Mouse (Mus musculus) adrenal gland, postnatal 0 days (tissue): ENCODE results near the gene Tdg. TPM values are rescaled to one million over a fixed set of nuclear protein-coding genes. Genes with fewer than 3 reads are reported as not detected.

Experiments used
- polyA plus RNA-seq: library from polyadenylated mRNA; unstranded; fragments of >200 nt; fragmentation: Nextera tagmentation; extraction: Ambion mirVana; gene quantifications from 2 replicates; pipeline ENCODE4 v1.2.1, GENCODE M21; 2015

Tdg gene
- polyA plus RNA-seq: 43.8 and 50.2 TPM in 2 replicates

GRCm38 (mm10) chr10:82629586-82630255 is at the start of gene Tdg:
Gene Tdg, plus strand, starts transcription at chr10:82629828.

GRCm38 (mm10) chr10:82622671-82623552 is 6.7 kb upstream of the Tdg start, which contains the start of gene 1190007I07Rik:
Gene 1190007I07Rik, minus strand, starts transcription at chr10:82623228.

GRCm38 (mm10) chr10:82690494-82690893 is 60.9 kb downstream of the Tdg start, which contains the start of gene Glt8d2:
Gene Glt8d2, minus strand, starts transcription at chr10:82690650.

GRCm38 (mm10) chr10:82695956-82696355 is 66.3 kb downstream of the Tdg start, which contains the start of gene Hcfc2:
Gene Hcfc2, plus strand, starts transcription at chr10:82696160.

Other genes starting within 250 kb of the Tdg start
- gene Gm1553, start 137.2 kb upstream of the Tdg start, polyA plus RNA-seq: not detected in 2 replicates
- gene 1190007I07Rik, start 6.6 kb upstream of the Tdg start, polyA plus RNA-seq: 48.1 and 67.1 TPM in 2 replicates
- 6.5 and 12.0 TPM in 2 replicates for gene Glt8d2, start 60.8 kb downstream of the Tdg start, polyA plus RNA-seq
- 19.4 and 27.4 TPM in 2 replicates for gene Hcfc2, start 66.3 kb downstream of the Tdg start, polyA plus RNA-seq
- gene Nfyb, start 134.3 kb downstream of the Tdg start, polyA plus RNA-seq: 26.1 and 27.6 TPM in 2 replicates
- 39.6 and 43.1 TPM in 2 replicates for gene Txnrd1, start 204.1 kb downstream of the Tdg start, polyA plus RNA-seq
- gene Eid3, start 236.8 kb downstream of the Tdg start, polyA plus RNA-seq: 0.17 TPM in 1 of 2 replicates, not detected in the other